Mouse (Mus musculus) heart, postnatal 0 days (tissue): ENCODE measurements around the gene Nkain1.

Experiments
- CTCF ChIP-seq: IDR thresholded peaks from 2 replicates; pipeline ENCODE4 v1.5.1; 2016; ENCODE audit warnings: antibody characterized with exemption, control low read depth, low read depth
- EP300 ChIP-seq: IDR thresholded peaks from 2 replicates; pipeline ENCODE4 v1.6.1; 2016; ENCODE audit warnings: antibody characterized with exemption, low read depth

DNA sequence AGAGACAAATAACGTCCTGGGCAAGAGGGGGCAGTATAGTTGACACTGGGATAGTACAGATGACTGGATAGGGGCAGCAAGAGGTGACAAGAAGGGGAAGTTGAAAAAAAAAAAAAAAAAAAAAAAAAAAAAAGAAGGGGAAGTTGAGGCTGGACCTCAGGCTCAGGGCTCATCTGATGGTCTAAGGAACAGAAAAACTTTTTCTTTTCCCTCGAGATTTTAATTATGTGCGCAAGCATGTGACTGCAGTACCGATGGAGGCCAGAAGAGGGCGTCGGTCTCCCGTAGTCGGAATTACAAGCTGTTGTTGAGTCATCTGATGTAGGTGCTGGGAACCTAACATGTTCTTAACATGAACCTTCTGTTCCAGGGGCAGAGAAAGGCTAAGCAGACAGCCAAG is 24.8 kb downstream of the Nkain1 start:
- TF ChIP-seq CTCF (peak; percentile 17), EP300 (no peak)
